20 mouse cellular contexts compared by ENCODE assay signal in genomic region chr11:22500771-22501566, GRCm38 (mm10).
"Had no signal": no experiment of that assay in that cellular context is flagged by ENCODE, and none has a peak within 500 bp of the region (broad histone marks: within the 10 kb centered on the region; RNA-seq: fewer than 3 reads in every experiment).

No protein-coding gene starts in this region.

- H3K4me3 ChIP-seq: kidney, embryonic 15.5 days; layer of hippocampus, adult 2 months; limb, embryonic 10.5 days; limb, embryonic 13.5 days; liver, embryonic 13.5 days; midbrain, embryonic 12.5 days; midbrain, embryonic 15.5 days; myocyte; neural tube, embryonic 13.5 days; stomach, embryonic 15.5 days had no signal

- ATAC-seq: inflammation-experienced regulatory T-cells, adult 6 months; midbrain, embryonic 15.5 days had no signal

- H3K27me3 ChIP-seq: kidney, embryonic 15.5 days; limb, embryonic 13.5 days; liver, embryonic 13.5 days; midbrain, embryonic 12.5 days; midbrain, embryonic 15.5 days; neural tube, embryonic 13.5 days; stomach, embryonic 15.5 days had no signal

- H3K4me2 ChIP-seq: kidney, embryonic 15.5 days; limb, embryonic 13.5 days; liver, embryonic 13.5 days; midbrain, embryonic 12.5 days; midbrain, embryonic 15.5 days; neural tube, embryonic 13.5 days; stomach, embryonic 15.5 days had no signal

- H3K27ac ChIP-seq: kidney, embryonic 15.5 days; layer of hippocampus, adult 2 months; limb, embryonic 10.5 days; limb, embryonic 13.5 days; liver, embryonic 13.5 days; midbrain, embryonic 12.5 days; midbrain, embryonic 15.5 days; neural tube, embryonic 13.5 days; stomach, embryonic 15.5 days had no signal

- H3K4me1 ChIP-seq: kidney, embryonic 15.5 days; limb, embryonic 10.5 days; limb, embryonic 13.5 days; liver, embryonic 13.5 days; midbrain, embryonic 12.5 days; neural tube, embryonic 13.5 days; stomach, embryonic 15.5 days had no signal

- H3K9me3 ChIP-seq: kidney, embryonic 15.5 days; limb, embryonic 10.5 days; limb, embryonic 13.5 days; liver, embryonic 13.5 days; midbrain, embryonic 12.5 days; midbrain, embryonic 15.5 days; neural tube, embryonic 13.5 days; stomach, embryonic 15.5 days had no signal

- H3K9ac ChIP-seq: kidney, embryonic 15.5 days; limb, embryonic 13.5 days; liver, embryonic 13.5 days; midbrain, embryonic 12.5 days; midbrain, embryonic 15.5 days; neural tube, embryonic 13.5 days; stomach, embryonic 15.5 days had no signal

- H3K36me3 ChIP-seq: kidney, embryonic 15.5 days; limb, embryonic 10.5 days; limb, embryonic 13.5 days; liver, embryonic 13.5 days; midbrain, embryonic 12.5 days; midbrain, embryonic 15.5 days; stomach, embryonic 15.5 days had no signal

- DNase-seq: kidney, adult 11 months; kidney, adult 8-10 months; kidney, postnatal 14 days; layer of hippocampus, adult 9-11 months; liver; liver, embryonic 13.5 days; retina, postnatal 1 day; right cerebral cortex, postnatal 25 days; spleen, adult 18-20 months; thymus, postnatal 36 days had no signal
